Mouse (Mus musculus): ENCODE data around the gene Hax1. TPM values are rescaled to one million over a fixed set of nuclear protein-coding genes. Genes with fewer than 3 reads are reported as not detected.

The Hax1 gene
- polyA plus RNA-seq, 1 experiment from 2014 or later: 114 TPM

DNA sequence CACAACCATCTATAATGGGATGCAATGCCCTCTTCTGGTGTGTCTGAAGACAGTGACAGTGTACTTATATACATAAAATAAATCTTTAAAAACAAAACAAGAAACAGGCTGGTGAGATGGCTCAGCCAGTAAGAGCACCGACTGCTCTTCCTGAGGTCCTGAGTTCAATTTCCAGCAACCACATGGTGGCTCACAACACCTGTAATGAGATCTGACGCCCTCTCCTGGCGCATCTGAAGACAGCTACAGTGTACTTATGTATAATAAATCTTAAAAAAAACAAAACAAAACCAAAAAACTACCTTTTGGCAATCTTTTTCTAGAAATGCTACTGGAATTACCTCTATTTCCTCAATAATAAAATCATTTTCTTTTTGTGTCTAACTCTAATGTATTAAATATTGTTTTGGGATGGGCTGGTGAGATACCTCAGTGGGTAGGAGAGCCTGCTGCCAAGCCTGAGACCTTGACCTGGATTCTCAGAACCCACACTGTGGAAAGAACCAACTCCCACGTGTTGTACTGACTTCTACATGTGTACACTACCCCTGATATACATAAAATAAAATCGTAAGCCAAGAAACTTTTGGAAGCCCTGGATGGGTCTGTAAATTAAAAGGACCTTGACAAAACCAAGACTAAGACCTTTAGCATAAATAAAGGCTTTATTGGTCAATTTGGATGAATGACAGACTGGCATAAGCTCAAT is 3.6 kb downstream of the Hax1 start:
- peaks cover 3% of the 10 kb centered on the region; the same call in 1 of the 2 replicates for H3K36me3 ChIP-seq (ENCODE audit: control insufficient read depth, insufficient read depth, low read length)
- no peaks in the 10 kb centered on the region for H3K27me3 ChIP-seq (replicated peaks; ENCODE audit: control insufficient read depth, insufficient read depth, low read length)
- no peaks in the 10 kb centered on the region for H3K9me3 ChIP-seq (ENCODE audit: control insufficient read depth, low read length)
- ATAC-seq: no peak
- H3K4me3 ChIP-seq (ENCODE audit: low read length): no peak overlapping the region
- 96% methylated on average over 5 of the region's 5 CpGs for WGBS
- H3K9ac ChIP-seq (ENCODE audit: low read depth, low read length): no peak overlapping the region
- H3K4me1 ChIP-seq (ENCODE audit: control insufficient read depth, insufficient read depth, low read depth, low read length): peaks cover 13% of the 10 kb centered on the region
- no peak overlapping the region for H3K4me2 ChIP-seq (ENCODE audit: low read length)
- no peak overlapping the region for H3K27ac ChIP-seq (ENCODE audit: low read depth, low read length)

DNA sequence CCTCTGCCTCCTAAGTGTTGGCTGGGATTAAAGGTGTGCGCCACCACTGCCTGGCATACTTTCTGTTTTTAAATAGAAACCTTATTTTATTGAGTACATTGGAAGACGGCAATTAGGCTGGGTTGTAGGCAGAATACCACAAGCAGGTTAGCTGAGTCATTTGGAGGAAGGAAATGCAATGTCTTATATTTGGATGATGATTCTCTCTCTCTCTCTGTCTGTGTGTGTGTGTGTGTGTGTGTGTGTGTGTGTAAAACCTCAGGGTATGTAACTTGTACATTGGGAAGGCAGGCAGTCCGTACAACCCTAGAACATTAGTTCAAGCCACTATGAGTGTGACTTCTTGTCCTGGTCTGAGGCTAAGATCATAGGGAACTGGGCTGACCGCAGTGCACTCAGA is 10.8 kb downstream of the Hax1 start:
- no peak overlapping the region for H3K9ac ChIP-seq (ENCODE audit: low read depth, low read length)
- WGBS: 96% methylated on average over 4 of the region's 4 CpGs
- no peaks in the 10 kb centered on the region for H3K9me3 ChIP-seq (ENCODE audit: control insufficient read depth, low read length)
- no peaks in the 10 kb centered on the region for H3K36me3 ChIP-seq (ENCODE audit: control insufficient read depth, insufficient read depth, low read length)
- no peak overlapping the region for H3K4me3 ChIP-seq (ENCODE audit: low read length)
- no peaks in the 10 kb centered on the region for H3K4me1 ChIP-seq (ENCODE audit: control insufficient read depth, insufficient read depth, low read depth, low read length)
- no peak for ATAC-seq
- no peak overlapping the region for H3K27ac ChIP-seq (ENCODE audit: low read depth, low read length)
- no peaks in the 10 kb centered on the region for H3K27me3 ChIP-seq (replicated peaks; ENCODE audit: control insufficient read depth, insufficient read depth, low read length)
- H3K4me2 ChIP-seq (ENCODE audit: low read length): no peak overlapping the region

GRCm38 (mm10) chr3:89987211-89987610 is 11.4 kb downstream of the Hax1 start:
- WGBS: 60% methylated on average over 3 of the region's 3 CpGs
- no peak overlapping the region for H3K4me3 ChIP-seq (ENCODE audit: low read length)
- no peaks in the 10 kb centered on the region for H3K36me3 ChIP-seq (ENCODE audit: control insufficient read depth, insufficient read depth, low read length)
- no peak for ATAC-seq
- no peaks in the 10 kb centered on the region for H3K9me3 ChIP-seq (ENCODE audit: control insufficient read depth, low read length)
- H3K27ac ChIP-seq (ENCODE audit: low read depth, low read length): no peak overlapping the region
- no peak overlapping the region for H3K9ac ChIP-seq (ENCODE audit: low read depth, low read length)
- H3K4me2 ChIP-seq (ENCODE audit: low read length): no peak overlapping the region
- no peaks in the 10 kb centered on the region for H3K27me3 ChIP-seq (replicated peaks; ENCODE audit: control insufficient read depth, insufficient read depth, low read length)
- no peaks in the 10 kb centered on the region for H3K4me1 ChIP-seq (ENCODE audit: control insufficient read depth, insufficient read depth, low read depth, low read length)

- Histone ChIP-seq H3K27me3 (replicated peaks; ENCODE audit: control insufficient read depth, insufficient read depth, low read length) (no peaks in the 10 kb centered on the region), H3K36me3 (ENCODE audit: control insufficient read depth, insufficient read depth, low read length) (no peaks in the 10 kb centered on the region), H3K9ac (ENCODE audit: low read depth, low read length) (no peak overlapping the region), H3K4me3 (ENCODE audit: low read length) (no peak overlapping the region), H3K9me3 (ENCODE audit: control insufficient read depth, low read length) (no peaks in the 10 kb centered on the region), H3K4me2 (ENCODE audit: low read length) (no peak overlapping the region), H3K4me1 (ENCODE audit: control insufficient read depth, insufficient read depth, low read depth, low read length) (no peaks in the 10 kb centered on the region), H3K27ac (ENCODE audit: low read depth, low read length) (no peak overlapping the region)
- ATAC-seq: no peak
- WGBS: 80% methylated on average over 5 of the region's 5 CpGs
These were observed 16.2 kb downstream of the Hax1 start for GRCm38 (mm10) chr3:89982426-89982825.

GRCm38 (mm10) chr3:89976859-89977258 is 21.7 kb downstream of the Hax1 start:
- Histone ChIP-seq H3K27ac (ENCODE audit: low read depth, low read length) (no peak overlapping the region), H3K27me3 (replicated peaks; ENCODE audit: control insufficient read depth, insufficient read depth, low read length) (no peaks in the 10 kb centered on the region), H3K9ac (ENCODE audit: low read depth, low read length) (no peak overlapping the region), H3K4me2 (ENCODE audit: low read length) (no peak overlapping the region), H3K9me3 (ENCODE audit: control insufficient read depth, low read length) (no peaks in the 10 kb centered on the region), H3K4me1 (ENCODE audit: control insufficient read depth, insufficient read depth, low read depth, low read length) (no peaks in the 10 kb centered on the region), H3K36me3 (ENCODE audit: control insufficient read depth, insufficient read depth, low read length) (no peaks in the 10 kb centered on the region), H3K4me3 (ENCODE audit: low read length) (no peak overlapping the region)
- no peak for ATAC-seq

- Histone ChIP-seq H3K27me3 (replicated peaks; ENCODE audit: control insufficient read depth, insufficient read depth, low read length) (no peaks in the 10 kb centered on the region), H3K4me3 (ENCODE audit: low read length) (no peak overlapping the region), H3K9ac (ENCODE audit: low read depth, low read length) (no peak overlapping the region), H3K27ac (ENCODE audit: low read depth, low read length) (no peak overlapping the region), H3K4me1 (ENCODE audit: control insufficient read depth, insufficient read depth, low read depth, low read length) (peaks cover 9% of the 10 kb centered on the region), H3K9me3 (ENCODE audit: control insufficient read depth, low read length) (no peaks in the 10 kb centered on the region), H3K4me2 (ENCODE audit: low read length) (no peak overlapping the region), H3K36me3 (ENCODE audit: control insufficient read depth, insufficient read depth, low read length) (no peaks in the 10 kb centered on the region)
- WGBS: 82% methylated on average over 7 of the region's 7 CpGs
- ATAC-seq: no peak
These were observed 30.1 kb downstream of the Hax1 start for GRCm38 (mm10) chr3:89968509-89968908.

- Histone ChIP-seq H3K27me3 (replicated peaks; ENCODE audit: control insufficient read depth, insufficient read depth, low read length) (no peaks in the 10 kb centered on the region), H3K9me3 (ENCODE audit: control insufficient read depth, low read length) (no peaks in the 10 kb centered on the region), H3K4me1 (ENCODE audit: control insufficient read depth, insufficient read depth, low read depth, low read length) (peaks cover 14% of the 10 kb centered on the region), H3K9ac (ENCODE audit: low read depth, low read length) (no peak overlapping the region), H3K36me3 (ENCODE audit: control insufficient read depth, insufficient read depth, low read length) (no peaks in the 10 kb centered on the region), H3K4me2 (ENCODE audit: low read length) (no peak overlapping the region), H3K4me3 (ENCODE audit: low read length) (no peak overlapping the region), H3K27ac (ENCODE audit: low read depth, low read length) (no peak overlapping the region)
- WGBS: 72% methylated on average over 4 of the region's 4 CpGs
- ATAC-seq: no peak
These were observed 31.6 kb downstream of the Hax1 start for GRCm38 (mm10) chr3:89966946-89967345.

DNA sequence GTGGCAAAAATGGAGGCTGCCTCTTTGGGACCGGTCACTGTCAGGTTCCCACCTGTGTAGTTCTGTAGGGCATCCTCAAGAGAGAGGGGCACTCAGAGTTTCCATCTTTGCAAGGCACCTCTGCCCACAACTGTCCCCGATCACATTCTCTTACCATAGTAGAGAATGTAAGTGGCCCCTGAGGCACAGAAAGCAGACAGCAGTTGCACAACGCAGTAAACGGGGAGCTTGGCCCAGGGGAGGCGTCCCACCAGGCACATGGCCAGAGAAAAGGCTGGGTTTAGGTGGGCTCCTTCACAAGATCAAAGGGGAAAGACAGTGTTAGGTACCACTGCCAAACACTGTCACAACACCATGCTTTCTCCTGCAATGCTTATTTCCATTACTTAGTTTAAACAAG is 32.6 kb downstream of the Hax1 start:
- peaks cover 23% of the 10 kb centered on the region for H3K4me1 ChIP-seq (ENCODE audit: control insufficient read depth, insufficient read depth, low read depth, low read length)
- WGBS: 93% methylated on average over 5 of the region's 5 CpGs
- no peak for ATAC-seq

DNA sequence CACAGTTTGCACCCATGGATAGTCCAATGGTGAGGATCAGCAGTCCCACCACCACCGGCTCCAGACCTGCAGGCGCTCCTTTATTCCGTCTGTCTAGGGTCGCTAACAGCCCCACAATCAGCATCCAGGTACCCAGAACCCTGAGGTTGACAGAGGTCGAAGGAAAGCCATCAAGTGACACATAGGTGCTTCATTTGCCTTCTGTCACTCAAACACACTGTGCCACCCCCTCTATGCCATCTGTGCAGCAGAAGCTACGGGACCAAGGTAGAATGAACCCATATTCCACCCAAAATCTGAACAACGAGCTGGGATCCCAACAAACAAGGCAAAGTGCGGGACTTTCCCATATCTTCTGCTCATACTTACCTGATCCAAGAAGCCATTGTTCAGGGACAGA is 33.0 kb downstream of the Hax1 start:
- H3K9ac ChIP-seq (ENCODE audit: low read depth, low read length): no peak overlapping the region
- 92% methylated on average over 8 of the region's 8 CpGs for WGBS
- no peaks in the 10 kb centered on the region for H3K9me3 ChIP-seq (ENCODE audit: control insufficient read depth, low read length)
- no peak overlapping the region for H3K4me3 ChIP-seq (ENCODE audit: low read length)
- H3K27me3 ChIP-seq (replicated peaks; ENCODE audit: control insufficient read depth, insufficient read depth, low read length): no peaks in the 10 kb centered on the region
- no peak for ATAC-seq
- no peak overlapping the region for H3K4me2 ChIP-seq (ENCODE audit: low read length)
- no peaks in the 10 kb centered on the region for H3K36me3 ChIP-seq (ENCODE audit: control insufficient read depth, insufficient read depth, low read length)
- H3K27ac ChIP-seq (ENCODE audit: low read depth, low read length): no peak overlapping the region
- H3K4me1 ChIP-seq (ENCODE audit: control insufficient read depth, insufficient read depth, low read depth, low read length): peaks cover 28% of the 10 kb centered on the region

More for the DNA sequence above, 32.6 kb downstream of the Hax1 start:
- no peaks in the 10 kb centered on the region for H3K9me3 ChIP-seq (ENCODE audit: control insufficient read depth, low read length)
- no peak overlapping the region for H3K4me3 ChIP-seq (ENCODE audit: low read length)
- H3K27ac ChIP-seq (ENCODE audit: low read depth, low read length): no peak overlapping the region
- no peak overlapping the region for H3K4me2 ChIP-seq (ENCODE audit: low read length)
- no peak overlapping the region for H3K9ac ChIP-seq (ENCODE audit: low read depth, low read length)
- no peaks in the 10 kb centered on the region for H3K36me3 ChIP-seq (ENCODE audit: control insufficient read depth, insufficient read depth, low read length)
- H3K27me3 ChIP-seq (replicated peaks; ENCODE audit: control insufficient read depth, insufficient read depth, low read length): no peaks in the 10 kb centered on the region

Data from hindbrain, embryonic 16.5 days (tissue).